Mouse (Mus musculus) stomach, embryonic 16.5 days (tissue): Measurements from ENCODE around the gene Olfr1006. TPM values are rescaled to one million over a fixed set of nuclear protein-coding genes. Genes with fewer than 3 reads are reported as not detected.
"Not testable (repeated sequence)": the region's sequence is repeated elsewhere in the genome, so short reads cannot be mapped to it uniquely, and the experiment has no call there.

Experiments
- ATAC-seq: fragments of 200-750 bp; cut with Nextera tagmentation; 2 replicates; pipeline ENCODE4 v1.8.0; 2017; ENCODE audit warnings: moderate number of reproducible peaks, moderate TSS enrichment; ENCODE audit not compliant: insufficient read depth, low FRiP score
- H3K27ac ChIP-seq: fragments of 300-500 bp; sonication (generic); 2 replicates; pipeline ENCODE4 v1.5.1; 2014; ENCODE audit warnings: low read length
- H3K27me3 ChIP-seq: fragments of 300-500 bp; sonication (generic); 2 replicates; pipeline ENCODE4 v1.6.1; 2014; ENCODE audit warnings: low read length, control low read depth, mixed read lengths; ENCODE audit not compliant: control insufficient read depth, insufficient read depth
- H3K36me3 ChIP-seq: fragments of 300-500 bp; sonication (generic); 2 replicates; pipeline ENCODE4 v1.6.1; 2014; ENCODE audit warnings: low read length; ENCODE audit not compliant: control insufficient read depth, insufficient read depth
- H3K4me1 ChIP-seq: fragments of 300-500 bp; sonication (generic); 2 replicates; pipeline ENCODE4 v1.6.1; 2014; ENCODE audit warnings: low read length, control low read depth, mixed read lengths; ENCODE audit not compliant: control insufficient read depth, insufficient read depth
- H3K4me2 ChIP-seq: fragments of 300-500 bp; sonication (generic); 2 replicates; pipeline ENCODE4 v1.6.1; 2014; ENCODE audit warnings: low read depth, low read length, mixed read lengths
- H3K4me3 ChIP-seq: fragments of 300-500 bp; sonication (generic); replicated peaks from 2 replicates; pipeline ENCODE4 v1.5.1; 2014; ENCODE audit warnings: mild to moderate bottlenecking, low read length
- H3K9ac ChIP-seq: fragments of 300-500 bp; sonication (generic); 2 replicates; pipeline ENCODE4 v1.6.1; 2014; ENCODE audit warnings: low read length
- H3K9me3 ChIP-seq: fragments of 300-500 bp; sonication (generic); replicated peaks from 2 replicates; pipeline ENCODE4 v1.6.1; 2016; ENCODE audit warnings: low read length, control low read depth; ENCODE audit not compliant: control insufficient read depth
- WGBS: fragments of 180-500 bp; shearing (Covaris S2); extraction: QIAGEN DNeasy Blood & Tissue Kit; methylation state at CpG from one replicate; pipeline ENCODE4 v1.1.7; 2014; 5-methylcytosine and 5-hydroxymethylcytosine counted together
- polyA plus RNA-seq: library from polyadenylated mRNA; unstranded; fragments of >200 nt; fragmentation: Nextera tagmentation; extraction: Ambion mirVana; gene quantifications from 2 replicates; pipeline ENCODE4 v1.2.1, GENCODE M21; 2015

The Olfr1006 gene
- not detected in 2 replicates for polyA plus RNA-seq

DNA sequence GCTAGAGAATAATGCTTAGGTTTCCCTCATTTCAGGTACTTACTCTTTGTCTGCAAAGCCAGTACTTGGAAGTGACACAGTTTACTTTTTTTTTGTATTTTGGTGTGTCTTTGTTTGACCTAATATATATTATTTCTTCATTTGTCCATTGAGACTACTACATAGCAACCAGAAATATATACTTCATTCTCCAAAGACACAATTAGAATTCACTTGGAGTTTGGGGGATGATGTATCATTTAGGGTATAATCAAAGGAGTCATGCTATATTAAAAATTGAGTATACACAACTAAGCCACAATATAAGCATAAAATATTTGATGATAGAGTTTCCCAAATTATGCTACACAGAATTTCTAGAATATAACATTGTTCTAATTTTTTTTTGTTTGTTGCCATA is at the start of gene Olfr1006:
Olfr1006 (minus strand) TSS at position 101 of the 400 bp plus-strand sequence.
- Histone ChIP-seq H3K4me2 (no peak within 1 kb of the TSS), H3K9ac (no peak within 1 kb of the TSS), H3K27ac (no peak within 1 kb of the TSS), H3K4me1 (no peaks in the 10 kb centered on the region), H3K4me3 (no peak within 1 kb of the TSS), H3K9me3 (no peaks in the 10 kb centered on the region), H3K36me3 (no peaks in the 10 kb centered on the region), H3K27me3 (no peaks in the 10 kb centered on the region)
- no peak for ATAC-seq

DNA sequence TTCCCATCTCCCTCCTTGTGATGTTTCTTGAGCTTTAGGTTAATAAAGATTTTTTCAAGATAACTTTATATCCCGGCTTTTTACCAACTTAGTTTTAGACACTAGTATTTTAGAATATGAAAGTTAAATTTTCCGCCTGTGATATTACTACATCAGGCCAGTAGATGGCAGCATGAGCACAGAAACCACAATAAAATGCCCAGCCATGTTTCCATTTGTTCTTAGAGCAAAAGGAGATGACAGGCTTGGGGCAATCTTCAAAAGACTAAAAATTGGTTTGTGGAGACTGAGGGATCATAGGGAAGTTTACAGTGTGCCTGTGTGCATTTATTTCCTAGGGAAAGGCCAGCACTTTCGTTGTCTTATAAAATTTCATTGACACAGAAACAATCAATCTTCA is 47.2 kb upstream of the Olfr1006 start:
- H3K9ac ChIP-seq = no peak overlapping the region
- no peak for ATAC-seq
- no peaks in the 10 kb centered on the region for H3K36me3 ChIP-seq
- no peaks in the 10 kb centered on the region for H3K27me3 ChIP-seq
- H3K27ac ChIP-seq = no peak overlapping the region
- no peak overlapping the region for H3K4me2 ChIP-seq
- H3K4me3 ChIP-seq = no peak overlapping the region
- H3K9me3 ChIP-seq = no peaks in the 10 kb centered on the region
- no peaks in the 10 kb centered on the region for H3K4me1 ChIP-seq
- WGBS = 11% methylated on average over 3 of the region's 3 CpGs

DNA sequence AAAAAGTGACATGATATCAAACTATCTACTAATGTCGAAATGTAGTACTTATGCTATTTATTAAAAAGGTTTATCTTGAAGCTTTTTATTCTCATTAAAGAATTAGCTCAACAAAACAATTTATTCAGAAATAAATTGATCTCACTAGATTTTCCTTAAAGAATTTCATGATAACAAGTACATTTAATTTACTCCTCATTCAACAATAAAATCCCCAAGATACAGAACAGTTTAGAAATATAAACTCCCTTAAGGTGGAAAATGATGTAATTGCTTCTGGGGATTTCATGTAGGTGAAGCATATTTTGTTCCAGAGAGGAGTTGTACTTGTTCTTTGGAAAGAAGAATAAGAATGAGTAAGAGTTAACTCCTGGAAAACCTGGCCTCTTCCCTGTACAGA is 36.6 kb upstream of the Olfr1006 start, which contains the start of gene Olfr1009:
Olfr1009 (plus strand) TSS at position 301 of the 400 bp plus-strand sequence.
- Histone ChIP-seq H3K9me3 (no peaks in the 10 kb centered on the region), H3K9ac (no peak within 1 kb of the TSS), H3K27ac (no peak within 1 kb of the TSS), H3K27me3 (no peaks in the 10 kb centered on the region), H3K4me3 (no peak within 1 kb of the TSS), H3K4me2 (no peak within 1 kb of the TSS), H3K4me1 (no peaks in the 10 kb centered on the region), H3K36me3 (no peaks in the 10 kb centered on the region)
- WGBS = 83% methylated on average over 1 of the region's 1 CpGs
- ATAC-seq = no peak

DNA sequence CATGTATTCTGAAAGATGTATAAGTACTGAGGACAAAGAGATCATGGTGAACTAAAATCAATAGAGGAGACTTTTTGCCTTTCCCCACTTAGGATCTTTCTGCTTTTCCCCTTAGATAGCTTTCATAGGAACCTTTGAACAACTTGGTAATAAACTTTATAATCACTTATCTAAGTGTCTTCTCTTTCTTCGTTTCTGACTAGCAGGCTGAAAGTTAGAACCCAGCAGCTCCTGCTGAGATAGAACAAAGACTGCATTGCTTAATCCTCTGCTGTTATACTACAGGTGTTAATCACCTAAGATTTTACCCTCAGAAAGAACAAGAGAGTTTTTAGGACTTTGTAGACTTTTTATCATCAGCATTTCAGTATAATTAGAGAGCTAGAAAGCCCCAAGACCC is 32.6 kb upstream of the Olfr1006 start:
- Histone ChIP-seq H3K4me3 (no peak overlapping the region), H3K36me3 (no peaks in the 10 kb centered on the region), H3K27me3 (no peaks in the 10 kb centered on the region), H3K27ac (no peak overlapping the region), H3K9me3 (no peaks in the 10 kb centered on the region), H3K4me1 (no peaks in the 10 kb centered on the region), H3K4me2 (no peak overlapping the region), H3K9ac (no peak overlapping the region)
- no peak for ATAC-seq
- 8% methylated on average over 1 of the region's 1 CpGs for WGBS

DNA sequence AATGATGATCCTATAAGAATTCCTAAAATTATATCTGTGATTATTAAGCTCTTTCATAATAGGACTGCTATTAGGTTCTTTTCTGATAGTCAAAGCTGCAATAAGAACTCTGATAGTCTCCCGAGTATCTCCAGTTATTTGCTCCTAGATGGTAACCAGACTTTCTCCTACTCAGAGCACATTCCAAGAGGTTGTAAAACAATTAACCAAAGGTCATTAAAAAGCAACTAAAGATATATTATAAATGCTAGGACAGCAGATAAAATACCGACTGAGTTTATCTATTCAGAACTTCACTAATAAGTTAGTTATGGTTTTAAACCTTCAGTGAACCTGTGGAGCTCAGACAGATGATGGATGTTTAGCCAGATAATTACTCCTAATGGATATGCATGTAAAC is 32.1 kb upstream of the Olfr1006 start:
- not testable (repeated sequence) for H3K9me3 ChIP-seq, ATAC-seq, H3K27me3 ChIP-seq, H3K4me3 ChIP-seq, H3K4me2 ChIP-seq, H3K36me3 ChIP-seq, H3K9ac ChIP-seq, H3K27ac ChIP-seq, H3K4me1 ChIP-seq
- 37% methylated on average over 2 of the region's 2 CpGs for WGBS

DNA sequence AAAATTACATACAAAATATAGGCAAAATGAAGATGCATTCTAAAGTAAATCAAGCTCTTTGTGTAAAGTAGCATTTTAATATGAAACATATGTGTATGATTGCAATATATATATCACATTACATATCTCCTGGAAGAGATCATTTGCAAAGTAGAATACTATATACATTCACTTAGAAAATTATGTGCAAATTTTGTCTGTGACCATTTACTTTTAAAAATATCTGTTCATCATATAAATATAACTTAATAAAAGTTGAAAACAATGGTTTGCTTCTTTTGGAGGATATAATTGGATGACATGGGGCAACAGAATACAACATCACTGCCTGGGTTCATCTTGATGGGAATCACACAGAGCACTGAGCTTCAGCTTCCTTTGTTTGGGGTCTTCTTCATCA is 10.6 kb upstream of the Olfr1006 start, which contains the start of gene Olfr1008:
Olfr1008 (plus strand) TSS at position 301 of the 400 bp plus-strand sequence.
- no peaks in the 10 kb centered on the region for H3K36me3 ChIP-seq
- H3K9ac ChIP-seq = no peak within 1 kb of the TSS
- no peaks in the 10 kb centered on the region for H3K27me3 ChIP-seq
- no peak within 1 kb of the TSS for H3K27ac ChIP-seq
- H3K9me3 ChIP-seq = no peaks in the 10 kb centered on the region
- ATAC-seq = no peak
- H3K4me2 ChIP-seq = no peak within 1 kb of the TSS
- no peak within 1 kb of the TSS for H3K4me3 ChIP-seq
- no peaks in the 10 kb centered on the region for H3K4me1 ChIP-seq

DNA sequence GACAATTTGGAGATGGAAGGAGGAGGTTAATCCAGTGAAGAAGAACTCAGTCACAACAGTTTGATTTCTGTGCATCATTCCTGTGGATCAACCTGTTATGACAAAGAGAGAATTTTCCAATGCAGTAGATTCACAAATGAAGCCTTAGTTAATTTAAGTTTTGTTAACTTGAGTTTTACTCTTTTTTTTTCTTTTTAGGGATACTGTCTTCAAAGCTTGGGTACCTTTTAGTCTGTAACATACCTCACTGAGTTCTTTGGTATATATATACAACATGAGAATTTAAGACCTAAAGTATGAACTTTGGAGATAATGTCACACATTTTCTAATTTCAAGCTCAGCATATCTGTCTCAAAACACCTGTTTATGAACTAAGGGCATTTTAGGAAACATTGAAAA is 14.2 kb downstream of the Olfr1006 start, which contains the start of gene Olfr154:
Olfr154 (minus strand) TSS at position 101 of the 400 bp plus-strand sequence.
- H3K4me2 ChIP-seq, ATAC-seq, H3K27me3 ChIP-seq, H3K36me3 ChIP-seq, H3K4me1 ChIP-seq, H3K9ac ChIP-seq, H3K27ac ChIP-seq, H3K9me3 ChIP-seq, H3K4me3 ChIP-seq: not testable (repeated sequence)

DNA sequence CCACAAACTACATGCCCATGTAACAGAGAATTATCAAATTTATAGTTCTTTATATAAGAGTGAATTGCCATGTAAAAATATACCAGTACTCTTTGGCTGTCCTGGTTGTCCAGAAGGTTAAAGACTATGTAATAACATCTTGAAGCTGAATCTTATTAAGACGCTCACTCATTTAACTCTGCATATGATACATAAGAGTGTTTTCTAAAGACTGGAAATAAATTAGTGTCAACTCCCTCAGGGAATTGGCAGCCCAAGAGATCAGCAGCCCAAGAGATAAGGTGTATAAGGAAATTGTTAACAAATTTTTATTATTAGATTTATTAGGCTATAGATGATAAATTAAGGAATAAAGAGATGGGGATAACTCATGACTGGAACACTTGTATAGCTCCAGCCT is 28.0 kb downstream of the Olfr1006 start, which contains the start of gene Olfr1002:
Olfr1002 (minus strand) TSS at position 101 of the 400 bp plus-strand sequence.
- Histone ChIP-seq H3K4me3 (no peak within 1 kb of the TSS), H3K4me1 (no peaks in the 10 kb centered on the region), H3K27ac (no peak within 1 kb of the TSS), H3K36me3 (no peaks in the 10 kb centered on the region), H3K4me2 (no peak within 1 kb of the TSS), H3K9ac (no peak within 1 kb of the TSS), H3K27me3 (no peaks in the 10 kb centered on the region), H3K9me3 (no peaks in the 10 kb centered on the region)
- WGBS = 86% methylated on average over 1 of the region's 1 CpGs
- no peak for ATAC-seq
